Mouse (Mus musculus) layer of hippocampus, postnatal 25 days (tissue): ENCODE results near the gene Nfib. TPM values are rescaled to one million over a fixed set of nuclear protein-coding genes. Genes with fewer than 3 reads are reported as not detected.

Experiments used
- DNase-seq, 2 experiments: peaks; one replicate each; pipeline ENCODE4 v3.0.0; 2022; ENCODE audit warnings: mixed read lengths in 2 of 2, low spot score in 1 of 2; ENCODE audit errors: extremely low spot score in 1 of 2
- total RNA-seq, 2 experiments: library from RNA; stranded (reverse); gene quantifications; 2 replicates each; pipeline ENCODE4 v1.2.3; 2021

Nfib gene
- total RNA-seq, 2 experiments from 2014 or later, result 163 to 199 TPM

DNA sequence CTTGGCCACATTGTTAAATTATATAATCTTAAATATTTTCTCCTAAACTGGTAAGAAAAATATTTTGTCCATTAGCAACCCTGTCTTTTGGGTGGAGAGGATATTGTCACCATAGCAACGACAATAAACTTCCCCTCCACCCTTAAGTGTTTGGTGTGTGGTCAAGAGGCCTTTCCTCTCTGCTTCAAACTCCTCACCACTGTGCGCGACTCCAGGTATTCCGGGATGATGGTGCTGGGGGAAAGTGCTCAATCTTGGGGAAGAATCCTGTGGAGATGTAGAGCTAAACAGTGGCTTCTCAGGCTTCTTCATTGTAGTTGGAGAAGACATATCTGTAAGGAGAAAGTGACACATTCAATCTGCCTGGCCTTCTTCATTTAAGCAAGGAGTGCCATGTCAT lies 375.5 kb downstream of the Nfib start:
- DNase-seq, result no peak

DNA sequence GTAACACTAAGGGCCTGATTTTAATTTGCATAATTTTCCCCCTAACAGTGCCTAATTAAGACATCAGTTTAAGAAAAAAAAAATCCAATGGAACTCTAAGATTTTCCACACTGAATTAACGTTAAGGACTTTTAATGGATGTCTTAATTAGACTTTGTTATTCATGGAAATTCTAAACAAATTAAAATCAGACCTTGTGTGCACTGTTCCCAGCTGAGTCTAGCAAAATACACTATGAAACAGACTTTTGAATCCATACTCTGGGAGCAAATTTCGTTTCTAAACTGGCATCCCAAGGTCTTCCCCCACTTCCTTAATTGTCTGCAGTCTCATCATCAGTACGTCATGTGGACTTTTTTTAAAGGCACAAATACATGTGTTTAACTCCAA lies 379.4 kb downstream of the Nfib start:
- no peak for DNase-seq

DNA sequence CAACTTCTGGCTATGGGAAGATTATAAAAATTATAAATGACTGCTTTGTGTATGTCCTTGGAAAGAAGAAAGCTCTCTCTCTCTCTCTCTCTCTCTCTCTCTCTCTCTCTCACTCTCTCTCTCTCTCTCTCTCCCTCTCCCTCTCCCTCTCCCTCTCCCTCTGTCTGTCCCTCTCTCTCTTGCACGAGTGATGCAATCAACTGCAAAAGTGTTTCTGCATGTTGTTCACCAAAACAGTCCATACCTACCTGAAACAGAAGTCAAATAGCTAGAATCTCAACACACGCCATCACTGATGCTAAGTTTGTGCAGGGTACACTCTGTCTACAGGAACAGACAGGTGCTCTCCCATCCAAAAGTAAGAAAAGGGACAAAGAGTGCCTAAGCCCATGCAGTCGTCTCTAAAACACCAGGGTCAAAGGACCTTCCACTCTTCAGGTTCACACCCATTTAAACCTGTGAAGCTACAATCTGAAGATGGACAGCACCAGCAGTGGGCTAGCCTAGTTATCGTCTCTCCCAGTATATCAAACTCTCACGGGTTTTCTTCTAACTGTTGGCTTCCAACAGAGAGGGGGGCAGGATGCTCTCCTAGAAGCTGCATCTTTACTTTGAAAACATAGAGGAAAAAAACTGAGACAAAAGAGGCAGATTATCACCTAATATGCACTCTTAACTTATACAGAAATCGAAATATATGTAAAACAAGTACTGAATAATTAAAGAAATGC lies 380.0 kb downstream of the Nfib start:
- no peak for DNase-seq

DNA sequence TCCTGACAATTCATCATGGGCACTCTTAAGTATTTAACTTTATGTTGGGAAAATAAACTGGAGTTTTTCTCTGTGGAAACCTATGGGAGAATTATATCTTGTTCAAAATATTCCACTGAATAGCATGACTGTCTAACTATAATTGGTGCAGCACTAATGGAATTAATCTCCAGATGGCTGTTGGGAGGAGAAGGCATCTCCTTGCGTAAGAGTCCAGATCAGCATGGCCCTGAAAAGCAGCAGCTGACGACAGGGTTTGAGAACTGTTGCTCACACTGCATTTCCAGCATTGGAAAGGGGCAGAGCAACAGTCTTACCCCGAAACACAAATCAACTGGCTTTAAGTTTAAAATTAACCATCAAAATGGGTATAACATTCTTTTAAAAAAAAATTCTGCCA lies 380.6 kb downstream of the Nfib start:
- no peak for DNase-seq

DNA sequence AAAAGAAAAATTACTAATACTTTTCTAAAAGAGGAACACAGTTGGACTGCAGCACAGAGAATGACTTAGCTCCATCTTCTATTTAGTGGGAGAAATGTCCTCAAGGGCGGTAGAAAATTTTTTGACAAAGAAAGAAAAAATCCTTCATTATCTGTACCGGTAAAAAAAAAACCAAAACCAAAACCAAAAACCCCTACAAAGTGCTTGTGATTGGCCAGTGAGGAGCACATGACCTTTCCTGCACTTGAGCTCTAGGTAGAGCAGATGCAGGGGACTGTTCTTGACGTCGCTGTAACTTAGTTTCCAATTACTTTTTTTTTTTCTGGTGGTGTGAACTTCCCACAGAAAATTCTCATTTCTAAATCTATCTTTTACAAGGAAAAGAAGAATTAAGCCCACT lies 384.5 kb downstream of the Nfib start:
- DNase-seq, result no peak

DNA sequence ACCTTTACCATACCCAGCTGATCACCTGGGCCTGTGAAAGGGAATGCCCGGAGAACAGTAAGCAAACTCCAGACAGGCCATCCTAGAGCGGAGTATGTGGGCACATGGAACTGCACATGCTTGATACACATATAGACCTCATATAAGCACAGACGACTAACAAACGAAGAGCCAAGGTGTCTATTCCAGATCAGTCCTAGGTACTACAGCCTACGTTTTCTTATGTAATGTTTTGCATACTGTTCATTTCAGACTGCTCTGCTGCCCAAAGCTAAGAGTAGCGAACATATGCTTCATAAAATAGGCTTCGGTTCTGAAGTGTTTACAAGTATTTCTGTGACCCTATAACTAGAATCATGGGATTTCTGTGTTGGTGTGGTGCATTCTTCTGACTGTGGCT lies 386.2 kb downstream of the Nfib start:
- DNase-seq, result no peak

DNA sequence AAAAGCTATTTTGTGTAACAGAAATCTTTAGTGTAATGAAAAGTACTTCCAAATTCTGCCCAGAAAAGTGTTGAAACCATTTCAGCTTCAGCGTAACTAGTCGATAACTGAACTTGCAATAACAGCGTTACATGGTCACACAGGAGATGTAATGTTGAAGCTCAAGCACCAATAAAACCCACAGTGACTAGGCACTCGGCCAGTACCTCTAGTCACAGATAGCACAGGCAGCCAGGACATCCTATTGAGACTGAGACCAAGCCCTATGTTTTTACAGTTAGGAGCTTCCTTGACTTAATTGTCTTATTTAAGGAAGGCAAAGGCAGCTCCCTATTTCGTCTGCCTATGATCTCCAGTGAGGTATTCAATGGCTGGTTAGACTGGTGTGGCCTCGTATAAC lies 389.4 kb downstream of the Nfib start:
- DNase-seq, result no peak

DNA sequence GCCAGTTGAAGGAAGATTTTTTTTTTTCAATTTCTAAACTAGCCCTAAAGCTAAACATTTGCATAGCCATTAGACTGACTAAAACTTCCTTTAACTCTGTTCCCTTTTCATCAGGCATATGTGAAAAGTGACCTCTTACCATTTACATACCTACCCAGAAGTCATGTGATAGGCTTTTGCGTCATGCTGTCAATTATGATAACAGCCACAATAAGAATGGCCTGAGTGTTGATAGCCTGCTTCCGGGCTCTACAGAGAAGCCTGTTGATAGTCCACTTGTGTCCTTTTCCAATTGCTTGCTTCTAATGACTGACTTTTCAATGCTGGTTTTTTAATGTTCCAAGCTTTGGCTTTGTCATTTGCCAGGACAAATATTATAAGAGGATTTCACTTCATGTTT lies 389.8 kb downstream of the Nfib start:
- no peak for DNase-seq

DNA sequence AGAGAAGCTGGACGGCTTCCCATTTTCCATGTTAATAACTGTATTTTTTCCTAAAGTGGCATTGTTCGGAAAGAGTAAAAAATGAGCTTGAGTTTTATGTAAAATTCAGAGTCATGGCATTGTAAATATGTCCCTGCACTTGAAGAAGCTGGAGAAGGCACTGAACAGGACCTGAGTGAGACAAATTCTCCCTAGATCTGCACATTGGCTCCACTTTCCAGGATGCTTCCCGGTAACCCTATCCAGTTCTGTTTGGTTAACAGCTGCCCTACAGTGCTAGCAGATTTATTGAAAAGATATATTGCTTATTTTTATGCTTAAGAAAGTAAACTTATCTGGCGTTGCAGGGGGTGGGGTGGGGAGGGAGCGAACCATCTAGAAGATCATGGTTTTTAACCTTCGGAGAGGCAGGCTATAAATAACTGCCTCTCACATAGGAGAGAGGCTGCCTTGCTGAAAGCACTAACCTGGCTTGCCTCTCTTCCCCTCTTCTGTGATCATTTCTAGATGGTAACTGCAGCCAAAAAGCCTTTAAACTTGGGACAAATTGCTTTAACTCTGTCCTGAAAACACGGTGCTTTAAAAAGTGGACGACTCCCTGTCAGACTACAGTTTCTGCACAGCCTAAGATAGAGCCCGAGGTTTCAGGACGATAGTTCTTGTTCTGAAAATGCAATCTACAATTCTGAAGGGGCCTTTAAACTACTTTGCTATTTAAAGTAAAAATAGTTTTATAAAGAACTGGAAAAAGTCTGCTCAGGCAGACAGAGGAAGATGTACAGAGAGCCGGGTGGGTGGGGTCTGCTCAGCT lies 394.4 kb downstream of the Nfib start:
- no peak for DNase-seq

DNA sequence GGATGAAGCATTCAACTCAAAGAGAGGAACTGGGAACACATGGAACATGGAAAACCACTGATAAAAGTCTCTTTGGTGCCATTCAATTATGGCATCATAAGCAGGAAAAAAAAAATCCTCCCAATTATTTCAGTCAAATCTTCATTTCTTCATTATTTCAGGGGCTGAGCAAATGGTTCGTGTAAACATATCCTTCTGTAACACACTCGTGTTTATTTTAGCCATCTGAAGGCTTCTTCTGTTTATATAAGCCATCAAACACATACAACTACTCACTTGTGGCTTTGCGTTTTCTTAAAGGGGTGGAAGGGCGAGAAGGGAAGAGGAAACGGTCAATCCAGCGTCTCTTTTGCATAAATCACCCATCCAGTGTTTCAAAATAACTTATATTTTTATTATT lies 399.5 kb downstream of the Nfib start:
- DNase-seq, result no peak

DNA sequence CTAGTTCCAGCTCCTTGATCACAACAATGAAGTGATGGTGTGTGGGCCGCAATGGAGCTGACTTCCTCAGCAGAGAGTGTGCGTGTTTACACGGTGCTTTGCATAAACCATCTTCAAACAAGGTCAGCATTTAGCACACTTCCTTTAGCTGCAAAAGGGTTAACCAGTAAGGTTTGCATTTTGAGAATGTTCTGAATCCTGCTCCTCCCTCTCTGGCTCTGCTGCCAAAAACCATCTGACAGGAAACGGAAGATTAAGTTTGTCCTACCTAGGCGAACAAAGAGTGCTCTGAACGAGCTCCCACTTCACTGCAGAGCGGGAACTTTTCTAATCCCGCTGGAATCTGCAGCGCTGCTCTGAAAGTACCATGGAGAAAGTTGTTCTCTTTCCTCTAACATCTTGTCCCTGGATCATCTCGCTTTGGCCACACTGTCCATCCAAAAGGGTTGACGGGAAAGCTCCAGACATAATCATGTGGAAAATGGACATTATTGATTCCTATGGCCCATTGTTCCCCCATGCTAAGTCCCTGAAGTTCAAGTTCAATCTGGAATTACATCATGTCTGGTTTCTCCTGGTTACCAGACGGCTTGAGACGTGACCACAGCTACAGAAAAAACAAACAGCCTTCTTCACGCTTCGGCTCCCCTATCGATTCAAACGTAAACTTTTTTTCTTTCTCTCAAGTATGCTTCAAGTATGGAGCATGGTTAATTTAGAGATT lies 401.2 kb downstream of the Nfib start:
- DNase-seq, result no peak

DNA sequence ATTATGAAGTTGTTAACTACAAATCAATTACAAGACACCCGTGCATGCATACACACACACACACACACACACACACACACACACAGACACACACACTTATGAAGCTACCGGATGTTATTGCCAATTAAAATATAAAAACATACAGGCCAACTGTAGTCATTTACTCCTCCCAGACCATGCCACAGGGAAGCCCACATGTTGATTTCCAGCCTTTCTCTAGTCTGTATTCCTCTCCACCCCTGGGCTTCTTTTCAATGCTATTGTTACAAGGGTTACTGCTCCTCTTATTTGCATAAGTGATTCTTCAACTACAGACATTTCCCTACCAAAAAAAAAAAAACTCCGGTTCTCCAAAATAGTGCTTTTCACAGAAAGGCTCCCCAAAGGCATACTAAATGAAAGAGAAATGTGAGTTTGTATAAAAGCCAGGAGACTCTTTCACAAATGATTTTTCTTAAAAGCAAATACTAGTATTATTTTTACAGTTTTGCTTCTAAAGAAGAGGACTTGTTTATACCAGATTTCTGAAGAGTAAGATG lies 402.1 kb downstream of the Nfib start:
- DNase-seq, result no peak

DNA sequence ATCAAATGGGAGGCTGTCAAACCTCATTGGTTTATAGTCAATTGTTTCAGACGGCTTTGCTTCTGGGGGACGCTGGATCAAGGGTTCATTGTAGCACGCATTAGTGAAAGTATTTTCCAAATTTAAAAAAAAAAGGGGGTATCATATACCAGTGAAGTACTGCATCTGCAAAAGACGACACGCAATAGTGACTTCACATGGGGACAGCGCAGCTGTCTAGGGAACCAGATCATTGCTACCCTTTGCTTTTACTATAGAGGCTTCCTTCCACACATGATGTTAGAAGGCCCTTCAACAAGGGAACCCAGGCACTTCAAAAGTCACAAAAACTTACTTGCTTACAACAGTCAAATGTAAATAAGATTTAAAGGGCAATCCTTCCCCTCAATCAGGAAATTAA lies 402.6 kb downstream of the Nfib start:
- no peak for DNase-seq

DNA sequence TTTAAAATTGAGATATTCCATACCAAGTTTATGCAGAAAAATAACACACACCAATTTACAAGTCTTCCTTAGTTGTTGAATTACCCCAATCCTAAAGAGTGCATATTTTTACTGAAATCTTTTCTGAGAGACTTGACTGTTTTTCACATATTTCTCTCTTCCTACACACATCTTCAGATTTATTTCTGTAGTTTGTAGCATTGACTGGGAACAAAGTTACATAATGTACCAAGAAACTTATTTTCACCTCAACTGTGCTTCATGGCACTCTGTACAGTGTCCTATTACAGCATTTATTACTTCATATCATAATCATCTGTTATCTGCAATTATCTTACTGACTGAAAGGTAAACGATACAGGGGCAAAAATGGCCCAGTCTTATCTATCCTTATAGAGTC lies 406.9 kb downstream of the Nfib start:
- no peak for DNase-seq

DNA sequence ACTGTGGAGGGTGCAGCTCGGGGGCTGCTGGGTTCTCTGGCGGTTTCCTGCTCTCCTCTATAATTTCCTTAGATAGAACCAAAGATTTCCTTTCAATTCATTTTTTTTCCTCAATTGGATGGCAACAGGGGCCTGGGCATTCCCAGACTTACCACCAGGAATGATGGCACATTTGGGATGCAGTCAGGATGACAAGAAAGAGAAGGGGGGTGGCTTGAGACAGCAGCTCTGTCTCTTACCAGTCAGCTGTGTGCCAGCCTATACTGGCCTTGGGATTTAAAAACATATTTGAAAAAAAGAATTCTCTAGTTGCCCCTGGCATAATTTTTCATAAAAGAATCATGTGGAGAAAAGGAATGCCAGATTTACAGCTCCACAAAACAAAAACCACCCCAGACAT lies 408.0 kb downstream of the Nfib start:
- DNase-seq, result no peak

DNA sequence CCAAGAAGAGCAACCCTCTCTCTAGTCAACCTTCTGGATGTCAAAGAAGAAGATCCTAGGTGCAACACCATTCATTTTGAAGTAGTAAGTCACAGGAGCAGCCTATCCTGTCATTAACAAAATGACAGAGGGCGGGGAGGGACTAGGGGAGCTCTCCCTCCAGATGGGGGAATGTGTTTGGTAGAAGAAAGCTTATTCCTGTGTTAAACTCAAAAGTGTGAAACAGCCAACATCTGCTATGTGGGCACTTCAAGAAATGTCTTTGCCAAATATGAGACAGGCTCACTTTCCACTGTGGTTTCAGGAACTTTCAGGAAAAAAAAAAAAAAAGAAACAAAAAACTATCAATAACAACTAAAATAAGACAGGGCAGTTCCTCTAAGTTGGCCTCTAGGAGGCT lies 411.5 kb downstream of the Nfib start:
- DNase-seq, result no peak

DNA sequence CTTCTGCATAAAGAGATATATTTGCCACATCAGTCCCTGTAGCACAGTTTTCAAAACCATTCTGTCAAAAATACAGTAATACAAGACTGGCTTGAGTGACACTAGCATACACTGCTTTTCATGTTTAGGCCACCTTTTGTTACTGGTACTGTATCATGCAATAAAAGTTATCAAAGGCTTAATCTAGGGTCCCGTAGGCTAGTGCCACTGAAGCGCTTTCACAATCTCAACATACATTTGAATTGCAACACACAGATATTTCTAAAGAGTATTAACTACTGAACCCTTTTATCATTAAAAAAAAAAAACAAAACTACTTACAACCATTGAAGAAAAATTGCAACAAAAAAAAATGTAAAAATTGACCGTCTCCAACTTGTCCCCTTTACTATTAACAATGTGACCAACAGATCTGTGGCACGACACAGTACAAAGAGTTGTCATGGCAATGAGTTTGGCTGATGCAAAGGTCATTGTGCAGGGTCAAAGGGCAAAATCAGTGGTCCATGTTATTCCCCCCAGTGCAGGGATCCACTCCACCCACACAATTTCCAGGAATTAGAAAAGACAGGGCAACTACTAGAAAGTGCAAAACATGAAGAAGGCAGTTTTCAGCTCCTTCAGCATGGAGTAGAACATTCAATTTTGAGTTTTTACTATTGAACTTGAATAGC lies 414.2 kb downstream of the Nfib start:
- no peak for DNase-seq

DNA sequence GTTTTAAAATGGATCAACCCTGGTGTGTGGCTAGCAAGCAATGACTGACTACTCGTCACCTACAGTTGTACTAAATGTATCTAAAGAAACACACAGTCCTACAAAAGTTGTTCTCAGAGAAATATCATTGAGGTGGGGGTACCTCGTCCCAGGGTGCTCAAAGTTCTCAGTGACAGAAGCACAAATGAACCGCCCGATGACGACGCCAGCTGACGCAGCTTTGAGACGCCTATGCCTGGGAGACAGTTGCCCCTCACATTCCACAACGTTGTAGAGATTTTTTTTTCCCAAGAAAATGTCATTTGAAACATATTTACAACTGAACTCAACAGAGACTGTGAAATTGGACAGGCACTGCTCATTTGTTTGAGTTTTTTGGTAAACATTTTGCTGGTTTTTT lies 414.9 kb downstream of the Nfib start:
- DNase-seq, result no peak

DNA sequence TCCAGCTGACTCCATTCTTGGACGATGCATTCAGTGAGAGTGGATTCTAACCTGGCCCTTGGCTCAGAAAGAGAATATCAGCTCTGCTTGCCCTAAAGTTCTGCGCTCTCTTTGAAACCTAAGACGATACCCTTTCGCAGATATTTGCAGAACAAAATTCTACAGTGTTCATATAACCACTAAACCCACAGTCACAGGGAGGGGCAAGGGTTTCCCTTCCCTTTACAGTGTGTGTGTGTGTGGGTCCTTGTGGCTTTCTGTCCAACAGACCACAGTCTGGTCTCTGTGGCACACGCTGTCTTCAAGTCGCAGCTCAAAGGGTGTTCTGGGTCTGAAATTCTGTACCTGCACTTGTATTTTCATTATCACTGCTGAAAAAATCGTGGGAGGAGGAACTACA lies 416.0 kb downstream of the Nfib start:
- DNase-seq, result no peak

DNA sequence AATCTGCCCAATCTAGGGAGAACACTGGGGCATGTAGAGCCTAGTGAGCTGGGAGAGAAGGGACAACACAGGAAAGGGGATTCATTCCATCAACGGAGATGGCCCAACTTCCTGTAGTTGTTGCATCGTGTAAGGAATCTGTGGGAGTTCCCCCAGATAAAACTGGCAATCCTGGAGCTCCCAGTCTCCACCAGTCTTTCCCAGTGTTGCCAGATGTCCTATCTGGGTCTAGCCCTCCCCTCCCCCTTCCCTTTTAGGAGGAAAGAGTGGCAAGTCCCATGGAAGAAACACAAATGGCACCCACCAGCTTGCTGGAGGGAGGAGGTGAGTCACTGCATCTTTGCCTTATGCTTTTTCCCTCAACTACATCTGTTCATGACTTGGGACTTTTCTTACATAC lies 417.4 kb downstream of the Nfib start:
- DNase-seq, result no peak

DNA sequence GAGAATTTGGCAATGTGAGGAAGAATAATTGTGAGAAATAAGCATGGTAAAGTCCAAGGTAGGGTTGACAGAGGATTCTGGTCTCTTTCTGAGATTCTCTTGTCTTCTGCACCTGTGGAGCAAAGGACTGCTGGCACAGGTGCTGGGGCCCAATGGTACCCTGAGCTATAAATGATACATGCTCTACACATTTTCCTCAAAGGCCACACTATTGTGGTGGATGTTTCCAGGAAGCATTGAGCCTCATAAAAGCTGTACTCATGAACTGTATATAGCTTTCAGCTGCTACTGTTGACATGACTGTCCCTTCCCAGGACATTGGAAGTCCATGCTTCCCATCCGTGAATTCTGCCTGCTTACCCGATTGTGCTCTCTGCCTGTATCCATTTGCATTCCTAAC lies 418.1 kb downstream of the Nfib start:
- no peak for DNase-seq
